ENCODE assay signal across 7 mouse cellular contexts in the genomic region with DNA sequence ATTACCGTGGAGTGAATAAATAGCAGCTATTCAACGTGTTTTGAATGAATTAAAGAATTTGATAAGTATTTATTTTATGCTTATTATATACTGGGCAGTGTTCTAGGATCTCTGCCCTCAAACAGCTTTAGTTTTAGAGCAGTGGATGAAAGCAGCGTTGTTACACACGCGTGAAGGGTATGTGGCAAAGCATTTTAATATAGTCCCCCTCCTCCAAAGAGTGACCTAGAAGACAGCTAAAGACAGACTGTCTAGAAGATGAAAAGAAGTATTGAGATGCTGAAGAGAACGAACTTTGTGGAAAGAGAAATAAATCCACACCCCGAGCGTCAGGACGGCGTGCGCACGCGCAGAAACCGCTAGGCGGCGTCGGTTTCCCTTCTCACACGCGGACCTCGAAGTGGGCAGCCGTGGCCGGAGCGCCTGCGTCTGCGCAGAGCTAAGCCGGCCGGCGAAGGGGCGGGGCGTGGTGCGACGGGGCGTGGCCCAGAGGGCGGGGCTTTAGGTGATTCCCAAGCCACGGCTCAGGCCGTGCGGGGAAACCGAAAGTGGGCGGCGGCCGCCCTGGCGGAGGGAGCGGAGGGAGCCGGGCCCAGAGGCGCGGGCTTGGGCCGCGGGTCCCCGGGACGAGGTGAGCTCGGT. TPM values are rescaled to one million over a fixed set of nuclear protein-coding genes. Genes with fewer than 3 reads are reported as not detected.
DNase-seq lines count a peak whose midpoint lies in the region; ATAC-seq and TF ChIP-seq lines count a peak whose summit lies in the region.

No protein-coding gene starts in this region.

- TF ChIP-seq POLR2A in kidney, adult 2 months (IDR thresholded peaks at IDR 0.05; ENCODE audit: low read depth, low read length) = no peak

- H3K36me3 ChIP-seq in embryonic facial prominence, embryonic 12.5 days = no peaks in the 10 kb centered on the region
- H3K36me3 ChIP-seq in kidney, adult 2 months (ENCODE audit: control insufficient read depth, insufficient read depth, low read length) = no peaks in the 10 kb centered on the region
- no peaks in the 10 kb centered on the region for H3K36me3 ChIP-seq in limb, embryonic 13.5 days
- H3K36me3 ChIP-seq in midbrain, embryonic 16.5 days (ENCODE audit: control insufficient read depth, insufficient read depth, low read length) = no peaks in the 10 kb centered on the region

- peak overlapping the region; percentile 84 for H3K4me3 ChIP-seq in embryonic facial prominence, embryonic 12.5 days
- H3K4me3 ChIP-seq in kidney, adult 2 months (ENCODE audit: insufficient read depth, low read depth, low read length) = peak overlapping the region; percentile 72
- H3K4me3 ChIP-seq in limb, embryonic 13.5 days = peak overlapping the region; percentile 89
- peak overlapping the region; percentile 86 for H3K4me3 ChIP-seq in midbrain, embryonic 16.5 days (ENCODE audit: low read depth, low read length)

- WGBS in embryonic facial prominence, embryonic 12.5 days = 4% methylated on average over 51 of the region's 51 CpGs
- 1% methylated on average over 51 of the region's 51 CpGs for WGBS in kidney, adult 2 months
- WGBS in limb, embryonic 13.5 days = 2% methylated on average over 50 of the region's 51 CpGs
- WGBS in midbrain, embryonic 16.5 days = 3% methylated on average over 41 of the region's 51 CpGs

- ATAC-seq in embryonic facial prominence, embryonic 12.5 days (ENCODE audit: insufficient number of reproducible peaks, insufficient read depth, low FRiP score, low TSS enrichment) = peak; percentile 97
- ATAC-seq in limb, embryonic 13.5 days (ENCODE audit: low FRiP score, low read depth) = peak; percentile 98
- peak; percentile 98 for ATAC-seq in midbrain, embryonic 16.5 days

- peak; percentile 77 for TF ChIP-seq CTCF in kidney, adult 2 months (conservative IDR thresholded peaks at IDR 0.05; ENCODE audit: insufficient read depth, insufficient read length, low read depth, low read length)

- H3K27ac ChIP-seq in embryonic facial prominence, embryonic 12.5 days = no peak overlapping the region
- H3K27ac ChIP-seq in kidney, adult 2 months (ENCODE audit: insufficient read depth, low read depth, low read length) = peak overlapping the region; percentile 67
- H3K27ac ChIP-seq in limb, embryonic 13.5 days = no peak overlapping the region
- H3K27ac ChIP-seq in midbrain, embryonic 16.5 days (ENCODE audit: low read length) = peak overlapping the region; percentile 67

- no peaks in the 10 kb centered on the region for H3K4me1 ChIP-seq in embryonic facial prominence, embryonic 12.5 days
- H3K4me1 ChIP-seq in kidney, adult 2 months (ENCODE audit: control insufficient read depth, insufficient read depth, low read length) = peaks cover 22% of the 10 kb centered on the region
- H3K4me1 ChIP-seq in limb, embryonic 13.5 days = peaks cover 10% of the 10 kb centered on the region
- H3K4me1 ChIP-seq in midbrain, embryonic 16.5 days (ENCODE audit: control insufficient read depth, insufficient read depth, low read length) = peaks cover 27% of the 10 kb centered on the region

- peak overlapping the region; percentile 70 for H3K9ac ChIP-seq in embryonic facial prominence, embryonic 12.5 days
- peak overlapping the region; percentile 81 for H3K9ac ChIP-seq in limb, embryonic 13.5 days
- H3K9ac ChIP-seq in midbrain, embryonic 16.5 days (ENCODE audit: low read depth, low read length) = peak overlapping the region; percentile 83

- H3K27me3 ChIP-seq in embryonic facial prominence, embryonic 12.5 days = peaks cover 20% of the 10 kb centered on the region
- H3K27me3 ChIP-seq in kidney, adult 2 months (replicated peaks; ENCODE audit: control insufficient read depth, insufficient read depth, low read length) = no peaks in the 10 kb centered on the region
- H3K27me3 ChIP-seq in limb, embryonic 13.5 days = peaks cover 33% of the 10 kb centered on the region
- no peaks in the 10 kb centered on the region for H3K27me3 ChIP-seq in midbrain, embryonic 16.5 days (ENCODE audit: control insufficient read depth, insufficient read depth, low read depth, low read length)

- peak; percentile 100 for DNase-seq in adrenal gland, postnatal 25 days
- DNase-seq in heart, adult 18-20 months = peak; percentile 99 to 100
- DNase-seq in kidney, adult 2 months = peak; percentile 99
- peak; percentile 97 to 99 for DNase-seq in spleen, postnatal 10 days (ENCODE audit: low spot score in 2 of 2)

- H3K4me2 ChIP-seq in embryonic facial prominence, embryonic 12.5 days (replicated peaks) = peak overlapping the region; percentile 97
- H3K4me2 ChIP-seq in limb, embryonic 13.5 days (replicated peaks) = peak overlapping the region; percentile 95
- H3K4me2 ChIP-seq in midbrain, embryonic 16.5 days (ENCODE audit: low read length) = peak overlapping the region; percentile 88

- no peaks in the 10 kb centered on the region for H3K9me3 ChIP-seq in embryonic facial prominence, embryonic 12.5 days
- no peaks in the 10 kb centered on the region for H3K9me3 ChIP-seq in limb, embryonic 13.5 days
- no peaks in the 10 kb centered on the region for H3K9me3 ChIP-seq in midbrain, embryonic 16.5 days (replicated peaks; ENCODE audit: control insufficient read depth, low read length, poor library complexity, severe bottlenecking)

RNA-seq across cellular contexts. Expression of a gene that starts 6.8 kb away (rescaled TPM):
- 24.9 and 31.2 TPM in 2 replicates for total RNA-seq in adrenal gland, postnatal 25 days (2021)
- polyA plus RNA-seq in embryonic facial prominence, embryonic 12.5 days (2016; fragmentation: Nextera tagmentation; extraction: Ambion mirVana) = 9.3 and 13.2 TPM in 2 replicates
- 10 to 100 TPM; 11.0 to 12.3 TPM for total RNA-seq in heart, adult 18-20 months (2021)
- polyA plus RNA-seq in kidney, adult 2 months (2012; rRNA removed) = 13.2 and 19.1 TPM in 2 replicates
- polyA plus RNA-seq in limb, embryonic 13.5 days (2015; fragmentation: Nextera tagmentation; extraction: Ambion mirVana) = 9.8 and 10.3 TPM in 2 replicates
- 24.9 and 26.1 TPM in 2 replicates for polyA plus RNA-seq in midbrain, embryonic 16.5 days (2015; fragmentation: Nextera tagmentation; extraction: Ambion mirVana)

Comparison
In these comparisons a context has a peak if more than half of its experiments do, and no peak if none do; other contexts are left out.
1. H3K27ac ChIP-seq: peak in kidney, adult 2 months (single experiment) and midbrain, embryonic 16.5 days (single experiment); none in embryonic facial prominence, embryonic 12.5 days (single experiment) and limb, embryonic 13.5 days (single experiment).
2. Peak in every context shown above with its lines, with median percentiles within 50 percentile points of each other: DNase-seq, ATAC-seq, H3K4me2 ChIP-seq, H3K4me3 ChIP-seq and H3K9ac ChIP-seq.